Mouse (Mus musculus) CH12.LX (cell line): Measurements from ENCODE around the gene Ccl20. TPM values are rescaled to one million over a fixed set of nuclear protein-coding genes. Genes with fewer than 3 reads are reported as not detected.

Experiments
- DNase-seq: peaks from one replicate; pipeline ENCODE4 v3.0.0-alpha.2; 2013; ENCODE audit errors: extremely low read depth
- H3K27ac ChIP-seq: 2 replicates; pipeline ENCODE4 v1.5.1; 2012; ENCODE audit warnings: low read depth, mild to moderate bottlenecking, control low read depth, moderate library complexity; ENCODE audit not compliant: insufficient read depth
- H3K27me3 ChIP-seq: replicated peaks from 2 replicates; pipeline ENCODE3; 2012; ENCODE audit warnings: inconsistent platforms
- H3K36me3 ChIP-seq, 2 experiments: replicated peaks in 1 of 2; 2 replicates each; pipeline versions ENCODE3 to v1.6.1; 2012; ENCODE audit warnings: inconsistent platforms in 1 of 2, low read length in 1 of 2, mild to moderate bottlenecking in 1 of 2, mixed read lengths in 1 of 2, moderate library complexity in 1 of 2; ENCODE audit not compliant: control insufficient read depth in 1 of 2, insufficient read depth in 1 of 2
- H3K4me1 ChIP-seq, 2 experiments: 2 replicates each; pipeline ENCODE4 v1.6.1; 2012; ENCODE audit warnings: inconsistent platforms in 1 of 2, moderate library complexity in 1 of 2; ENCODE audit not compliant: insufficient read depth in 2 of 2, control insufficient read depth in 1 of 2
- H3K4me2 ChIP-seq: 2 replicates; pipeline ENCODE4 v1.6.1; 2012; ENCODE audit warnings: low read depth, mild to moderate bottlenecking, control low read depth; ENCODE audit not compliant: poor library complexity, insufficient read depth, severe bottlenecking
- H3K4me3 ChIP-seq, 3 experiments: fragments of 150-350 bp in 1 of 3; sonication (generic) in 1 of 3; replicated peaks in 1 of 3; 2 replicates each; pipeline versions ENCODE3 to v1.5.1; 2011 to 2012; ENCODE audit warnings: low read depth in 2 of 3, low read length in 2 of 3, mild to moderate bottlenecking in 2 of 3, moderate library complexity in 2 of 3, control low read depth in 1 of 3, improper control_type of control experiment in 1 of 3, inconsistent platforms in 1 of 3, mixed read lengths in 1 of 3; ENCODE audit not compliant: poor library complexity in 1 of 3
- H3K79me2 ChIP-seq: replicated peaks from 2 replicates; pipeline ENCODE4 v1.6.1; 2012; ENCODE audit warnings: mild to moderate bottlenecking, moderate library complexity; ENCODE audit not compliant: control insufficient read depth, poor library complexity, insufficient read depth, severe bottlenecking; ENCODE audit errors: extremely low read depth
- H3K9ac ChIP-seq: 2 replicates; pipeline ENCODE4 v1.6.1; 2012; ENCODE audit warnings: low read depth, mild to moderate bottlenecking, control low read depth, moderate library complexity; ENCODE audit not compliant: insufficient read depth
- H3K9me3 ChIP-seq: replicated peaks from 2 replicates; pipeline ENCODE3; 2012; ENCODE audit warnings: low read length, inconsistent platforms, mixed read lengths
- BHLHE40 ChIP-seq: IDR thresholded peaks from 2 replicates; pipeline ENCODE4 v1.6.1; 2011; ENCODE audit warnings: mild to moderate bottlenecking, low read depth, low read length, improper control_type of control experiment
- CHD2 ChIP-seq: IDR thresholded peaks from 2 replicates; pipeline ENCODE4 v1.6.1; 2011; ENCODE audit warnings: low read length, improper control_type of control experiment
- CTCF ChIP-seq, 2 experiments: IDR thresholded peaks in 1 of 2; conservative IDR thresholded peaks in 1 of 2; 2 replicates each; pipeline ENCODE4 v1.5.1; 2011 to 2012; ENCODE audit warnings: low read depth in 2 of 2, low read length in 2 of 2, improper control_type of control experiment in 1 of 2, inconsistent platforms in 1 of 2, mild to moderate bottlenecking in 1 of 2, moderate library complexity in 1 of 2
- ETS1 ChIP-seq: conservative IDR thresholded peaks from 2 replicates; pipeline ENCODE4 v1.6.1; 2012; ENCODE audit warnings: low read depth, mild to moderate bottlenecking, inconsistent platforms, low read length, improper control_type of control experiment, moderate library complexity
- HCFC1 ChIP-seq: IDR thresholded peaks from 2 replicates; pipeline ENCODE4 v1.6.1; 2012; ENCODE audit warnings: low read depth, mild to moderate bottlenecking, inconsistent platforms, low read length, improper control_type of control experiment
- IRF4 ChIP-seq: IDR thresholded peaks from 2 replicates; pipeline ENCODE4 v1.6.1; 2014; ENCODE audit warnings: low read depth, mild to moderate bottlenecking, inconsistent platforms, low read length, improper control_type of control experiment
- JUN ChIP-seq: IDR thresholded peaks from 2 replicates; pipeline ENCODE4 v1.6.1; 2011; ENCODE audit warnings: low read depth, mild to moderate bottlenecking, low read length, improper control_type of control experiment, moderate library complexity; ENCODE audit not compliant: insufficient read depth
- JUND ChIP-seq: conservative IDR thresholded peaks from 2 replicates; pipeline ENCODE4 v1.6.1; 2011; ENCODE audit warnings: low read depth, low read length, improper control_type of control experiment
- KAT2A ChIP-seq: IDR thresholded peaks from 2 replicates; pipeline ENCODE4 v1.6.1; 2012; ENCODE audit warnings: low read length, improper control_type of control experiment, inconsistent platforms; ENCODE audit not compliant: insufficient replicate concordance
- MAFK ChIP-seq: IDR thresholded peaks from 2 replicates; pipeline ENCODE4 v1.6.1; 2011; ENCODE audit warnings: low read length, improper control_type of control experiment; ENCODE audit not compliant: insufficient replicate concordance
- MAX ChIP-seq: IDR thresholded peaks from 2 replicates; pipeline ENCODE4 v1.6.1; 2011; ENCODE audit warnings: low read length, improper control_type of control experiment
- MYC ChIP-seq: IDR thresholded peaks from 2 replicates; pipeline ENCODE4 v1.6.1; 2011; ENCODE audit warnings: low read depth, mild to moderate bottlenecking, improper control_type of control experiment, low read length
- NRF1 ChIP-seq: IDR thresholded peaks from 2 replicates; pipeline ENCODE4 v1.6.1; 2014; ENCODE audit warnings: low read depth, mild to moderate bottlenecking, inconsistent platforms, low read length, improper control_type of control experiment, moderate library complexity
- PAX5 ChIP-seq: IDR thresholded peaks from 2 replicates; pipeline ENCODE4 v1.6.1; 2012; ENCODE audit warnings: low read length, inconsistent platforms, mixed read lengths
- POLR2A ChIP-seq: IDR thresholded peaks from 2 replicates; pipeline ENCODE4 v1.6.1; 2011; ENCODE audit warnings: low read depth, mild to moderate bottlenecking, improper control_type of control experiment, low read length
- POLR2AphosphoS2 ChIP-seq: IDR thresholded peaks from 2 replicates; pipeline ENCODE4 v1.6.1; 2011; ENCODE audit warnings: low read depth, low read length, improper control_type of control experiment
- RAD21 ChIP-seq: IDR thresholded peaks from 2 replicates; pipeline ENCODE4 v1.6.1; 2011; ENCODE audit warnings: low read depth, mild to moderate bottlenecking, low read length, improper control_type of control experiment, moderate library complexity
- RCOR1 ChIP-seq: conservative IDR thresholded peaks from 2 replicates; pipeline ENCODE4 v1.6.1; 2012; ENCODE audit warnings: low read depth, mild to moderate bottlenecking, inconsistent platforms, low read length, improper control_type of control experiment
- SIN3A ChIP-seq: IDR thresholded peaks from 2 replicates; pipeline ENCODE4 v1.6.1; 2012; ENCODE audit warnings: low read length, improper control_type of control experiment, inconsistent platforms
- SMC3 ChIP-seq: IDR thresholded peaks from 2 replicates; pipeline ENCODE4 v1.6.1; 2011; ENCODE audit warnings: low read depth, low read length, improper control_type of control experiment
- UBTF ChIP-seq: IDR thresholded peaks from 2 replicates; pipeline ENCODE4 v1.6.1; 2012; ENCODE audit warnings: low read depth, mild to moderate bottlenecking, inconsistent platforms, low read length, improper control_type of control experiment, moderate library complexity
- dilution Hi-C: fragments of 300-500 bp; cut with MboI; formaldehyde crosslinking; loops from 2 replicates; pipeline ENCODE4 v1.14.3; 2020; ENCODE audit warnings: low sequenced_read_pairs; ENCODE audit not compliant: extremely low pct_unique_long_range_greater_than_20kb, extremely low pct_ligation_motif_present
- in situ Hi-C: fragments of 300-500 bp; cut with MboI; formaldehyde crosslinking; loops from 3 replicates; pipeline ENCODE4 v1.14.3; 2019; ENCODE audit warnings: low sequenced_read_pairs, low pct_ligation_motif_present, low pct_unique_long_range_greater_than_20kb, mixed read lengths
- polyA plus RNA-seq: library from polyadenylated mRNA; unstranded; fragments of >175 nt; gene quantifications from 2 replicates; pipeline ENCODE4 v1.2.1, GENCODE M21; 2012; ENCODE audit warnings: low read depth; ENCODE audit not compliant: insufficient read length
- total RNA-seq, 2 experiments: library from RNA; depleted of rRNA; stranded (reverse); fragments of 300-350 nt in 1 of 2; fragments of >200 nt in 1 of 2; gene quantifications; 2 replicates each; pipeline ENCODE4 v1.2.3; 2012 to 2014

Gene Ccl20
- total and polyA plus RNA-seq, 3 experiments = 0.32 to 3.4 TPM; not detected in 1

DNA sequence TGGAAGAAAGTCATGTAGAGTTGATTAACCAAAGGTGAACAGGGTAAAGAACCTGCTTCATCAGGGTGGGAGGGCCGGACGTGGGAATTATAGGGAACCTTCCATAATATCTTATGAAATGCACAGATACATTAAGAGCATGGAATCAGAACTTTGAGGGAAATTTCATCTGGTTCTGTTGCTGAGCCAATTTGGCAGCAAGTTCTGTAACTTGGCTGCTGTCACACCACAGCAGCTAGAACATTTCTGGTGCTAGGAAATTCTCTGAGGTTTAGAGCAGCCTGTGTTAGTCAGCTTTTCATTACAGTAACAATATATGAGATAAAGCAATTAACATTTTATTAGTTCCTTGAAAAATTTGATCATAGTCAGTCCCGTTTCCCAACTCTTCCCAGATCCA is 36.4 kb downstream of the Ccl20 start:
- Histone ChIP-seq H3K4me1 (peaks cover 0 to 2% of the 10 kb centered on the region in 2 experiments; a peak in 2 of 4 replicates), H3K36me3 (no peaks in the 10 kb centered on the region), H3K9ac (no peak overlapping the region), H3K27ac (no peak overlapping the region), H3K4me2 (no peak overlapping the region), H3K79me2 (no peaks in the 10 kb centered on the region), H3K9me3 (no peaks in the 10 kb centered on the region), H3K27me3 (no peaks in the 10 kb centered on the region), H3K4me3 (no peak overlapping the region)
- dilution Hi-C loops (no loop called here), in situ Hi-C loops (no loop called here)
- DNase-seq = no peak
- TF ChIP-seq JUN = no peak
- no peak for TF ChIP-seq RAD21
- no peak for TF ChIP-seq ETS1
- TF ChIP-seq CTCF (conservative IDR thresholded peaks at IDR 0.05 in 1 of 2, IDR thresholded peaks at IDR 0.05 in 1 of 2; ENCODE audit: low read depth in 2 of 2, low read length in 2 of 2) = no peak

DNA sequence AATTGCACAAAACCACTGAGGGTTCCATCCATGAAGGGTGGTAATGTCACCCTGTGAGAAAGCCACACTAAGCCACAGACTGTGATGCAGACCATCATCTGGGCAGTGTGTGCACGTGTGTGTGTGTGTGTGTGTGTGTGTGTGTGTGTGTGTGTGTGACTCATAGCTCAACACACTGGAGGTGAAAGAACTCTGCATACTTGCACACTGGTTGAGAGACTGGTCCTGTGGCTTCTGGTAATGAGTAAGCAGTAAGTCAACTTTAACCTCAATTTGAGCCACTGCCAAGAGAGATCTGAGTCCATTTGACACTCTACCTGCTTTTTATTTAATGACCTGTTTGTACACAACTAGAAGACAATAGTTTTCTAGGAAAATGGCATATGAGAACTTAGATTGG is 40.3 kb downstream of the Ccl20 start:
- TF ChIP-seq BHLHE40 (peak; percentile 82), PAX5 (no peak), SIN3A (no peak), SMC3 (no peak), IRF4 (peak; percentile 53; the same call in 1 of the 2 replicates), UBTF (no peak)
- H3K9ac ChIP-seq = no peak overlapping the region
- in situ Hi-C loops (no loop called here), dilution Hi-C loops (no loop called here)
- no peaks in the 10 kb centered on the region for H3K79me2 ChIP-seq
- H3K4me3 ChIP-seq = no peak overlapping the region
- peak; percentile 2 for DNase-seq
- H3K27me3 ChIP-seq = no peaks in the 10 kb centered on the region
- no peak overlapping the region for H3K4me2 ChIP-seq
- H3K9me3 ChIP-seq = no peaks in the 10 kb centered on the region
- peaks cover 0 to 2% of the 10 kb centered on the region in 2 experiments; a peak in 2 of 4 replicates for H3K4me1 ChIP-seq
- no peak overlapping the region for H3K27ac ChIP-seq
- no peaks in the 10 kb centered on the region for H3K36me3 ChIP-seq

DNA sequence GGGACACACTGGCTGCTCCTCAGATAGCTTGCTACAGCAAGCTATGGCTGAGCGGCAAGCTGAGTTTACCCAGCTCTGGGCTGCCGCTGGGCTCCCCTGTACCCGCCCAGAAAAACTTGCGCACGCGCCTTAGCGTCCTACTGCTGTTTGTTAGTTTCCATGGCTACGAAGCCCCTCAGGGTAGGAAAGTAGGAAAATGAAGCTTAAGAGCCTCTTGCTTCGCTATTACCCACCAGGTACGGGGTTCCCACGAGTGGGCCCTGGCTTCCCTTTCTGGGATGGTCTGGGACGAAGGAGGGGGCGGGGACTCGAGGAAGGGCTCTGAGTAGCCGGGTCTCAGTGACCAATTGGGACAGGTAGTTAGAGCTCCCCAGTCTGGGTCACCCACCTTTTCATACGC is 43.0 kb downstream of the Ccl20 start, which contains the start of gene Daw1:
Gene Daw1 (plus strand): TSS at position 150 of the 400 bp plus-strand sequence.
- no peak for TF ChIP-seq RCOR1
- TF ChIP-seq IRF4 = no peak
- no peak for TF ChIP-seq NRF1
- no peak for TF ChIP-seq KAT2A
- TF ChIP-seq POLR2AphosphoS2 = no peak
- TF ChIP-seq RAD21 = no peak
- TF ChIP-seq MAFK = no peak
- no peak for TF ChIP-seq JUND
- TF ChIP-seq UBTF = no peak
- TF ChIP-seq MAX = no peak
- TF ChIP-seq MYC = no peak
- no peak for TF ChIP-seq HCFC1
- TF ChIP-seq CHD2 = no peak
- no peak for TF ChIP-seq POLR2A
- Histone ChIP-seq H3K4me1 (peaks cover 0 to 2% of the 10 kb centered on the region in 2 experiments; a peak in 2 of 4 replicates), H3K79me2 (no peaks in the 10 kb centered on the region), H3K36me3 (no peaks in the 10 kb centered on the region), H3K9me3 (no peaks in the 10 kb centered on the region), H3K9ac (no peak within 1 kb of the TSS), H3K27me3 (no peaks in the 10 kb centered on the region), H3K27ac (no peak within 1 kb of the TSS), H3K4me2 (no peak within 1 kb of the TSS), H3K4me3 (no peak within 1 kb of the TSS)
- DNase-seq = no peak
- dilution Hi-C loops (no loop called here), in situ Hi-C loops (no loop called here)
